Mouse (Mus musculus): ENCODE measurements around the gene Hacd1.

GRCm38 (mm10) chr2:13935343-13935742 is 120.6 kb downstream of the Hacd1 start:
- TF ChIP-seq CTCF (IDR thresholded peaks at IDR 0.05; ENCODE audit: borderline replicate concordance, extremely low read depth, insufficient read depth, insufficient read length), result no peak
- TF ChIP-seq POLR2A (IDR thresholded peaks at IDR 0.05; ENCODE audit: borderline replicate concordance, extremely low read depth, insufficient read depth, insufficient read length, poor library complexity, severe bottlenecking), result no peak
